Mouse (Mus musculus) heart, embryonic 12.5 days (tissue): Measurements from ENCODE around the gene Arhgef28. TPM values are rescaled to one million over a fixed set of nuclear protein-coding genes. Genes with fewer than 3 reads are reported as not detected.
A peak's percentile ranks its signal among the peaks of the same experiment; 100 is the strongest.

Source experiments
- ATAC-seq: fragments of 200-750 bp; cut with Nextera tagmentation; 2 replicates; pipeline ENCODE4 v1.8.0; 2017; ENCODE audit warnings: moderate TSS enrichment, moderate library complexity; ENCODE audit not compliant: insufficient number of reproducible peaks, low FRiP score
- H3K27ac ChIP-seq: fragments of 300-500 bp; sonication (generic); 2 replicates; pipeline ENCODE4 v1.5.1; 2016; ENCODE audit warnings: mild to moderate bottlenecking, moderate library complexity; ENCODE audit not compliant: poor library complexity, severe bottlenecking
- H3K27me3 ChIP-seq: fragments of 300-500 bp; sonication (generic); replicated peaks from 2 replicates; pipeline ENCODE4 v1.6.1; 2016; ENCODE audit warnings: mild to moderate bottlenecking, moderate library complexity
- H3K36me3 ChIP-seq: fragments of 300-500 bp; sonication (generic); 2 replicates; pipeline ENCODE4 v1.6.1; 2016; ENCODE audit warnings: mild to moderate bottlenecking, moderate library complexity
- H3K4me1 ChIP-seq: fragments of 300-500 bp; sonication (generic); replicated peaks from 2 replicates; pipeline ENCODE4 v1.6.1; 2016; ENCODE audit warnings: mild to moderate bottlenecking
- H3K4me2 ChIP-seq: fragments of 300-500 bp; sonication (generic); 2 replicates; pipeline ENCODE4 v1.6.1; 2016; ENCODE audit warnings: mild to moderate bottlenecking, moderate library complexity
- H3K4me3 ChIP-seq: fragments of 300-500 bp; sonication (generic); 2 replicates; pipeline ENCODE4 v1.5.1; 2016; ENCODE audit warnings: mild to moderate bottlenecking
- H3K9ac ChIP-seq: fragments of 300-500 bp; sonication (generic); 2 replicates; pipeline ENCODE4 v1.6.1; 2016; ENCODE audit warnings: mild to moderate bottlenecking, moderate library complexity
- H3K9me3 ChIP-seq: fragments of 300-500 bp; sonication (generic); replicated peaks from 2 replicates; pipeline ENCODE4 v1.6.1; 2016; ENCODE audit warnings: mild to moderate bottlenecking, moderate library complexity
- WGBS: fragments of 180-500 bp; shearing (Covaris S2); methylation state at CpG from one replicate; pipeline ENCODE4 v1.1.7; 2016; 5-methylcytosine and 5-hydroxymethylcytosine counted together
- polyA plus RNA-seq: library from polyadenylated mRNA; unstranded; fragments of >200 nt; fragmentation: Nextera tagmentation; extraction: Ambion mirVana; gene quantifications from 2 replicates; pipeline ENCODE4 v1.2.1, GENCODE M21; 2016

Arhgef28 gene
- polyA plus RNA-seq, result 12.6 and 13.4 TPM in 2 replicates

GRCm38 (mm10) chr13:98205771-98206545, at the start of gene Arhgef28:
Arhgef28 (minus strand) TSS chr13:98206439.
- Histone ChIP-seq H3K4me2 (peak within 1 kb of the TSS; percentile 84), H3K27me3 (0 out of 2 replicates have a peak, but pooled peaks cover 4% of the 10 kb centered on the region), H3K4me3 (peak within 1 kb of the TSS; percentile 74), H3K9ac (peak within 1 kb of the TSS; percentile 86), H3K27ac (peak within 1 kb of the TSS; percentile 80), H3K4me1 (peaks cover 18% of the 10 kb centered on the region), H3K36me3 (no peaks in the 10 kb centered on the region), H3K9me3 (no peaks in the 10 kb centered on the region)
- ATAC-seq, result peak; percentile 87
- WGBS, result under 1% methylated on average over 70 of the region's 76 CpGs

DNA sequence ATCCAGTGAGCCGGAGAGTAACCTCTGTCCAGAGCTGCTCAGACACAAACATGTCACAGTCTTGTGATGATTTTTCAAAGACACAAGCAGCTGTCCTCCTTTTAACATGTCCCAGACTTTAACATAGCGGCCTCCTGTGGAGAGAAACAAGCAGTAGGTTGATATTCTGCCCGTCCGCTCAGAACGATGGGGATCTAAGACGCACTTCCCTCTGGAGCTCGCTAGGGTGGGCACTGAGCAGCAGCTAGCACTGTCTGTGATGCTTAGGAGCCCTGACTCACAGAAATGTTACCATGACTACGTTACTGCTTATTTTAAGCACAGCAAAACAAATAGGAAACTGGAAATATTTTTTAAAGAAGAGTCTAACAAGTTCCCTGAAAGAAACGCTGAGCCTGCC, 48.7 kb upstream of the Arhgef28 start:
- 74% methylated on average over 9 of the region's 9 CpGs for WGBS
- Histone ChIP-seq H3K4me2 (no peak overlapping the region), H3K27me3 (no peaks in the 10 kb centered on the region), H3K36me3 (peaks cover 75% of the 10 kb centered on the region), H3K4me1 (no peaks in the 10 kb centered on the region), H3K9ac (no peak overlapping the region), H3K4me3 (no peak overlapping the region), H3K9me3 (no peaks in the 10 kb centered on the region), H3K27ac (no peak overlapping the region)
- no peak for ATAC-seq

- H3K4me2 ChIP-seq, result no peak overlapping the region
- ATAC-seq, result no peak
- H3K9ac ChIP-seq, result no peak overlapping the region
- peaks cover 66% of the 10 kb centered on the region for H3K36me3 ChIP-seq
- no peaks in the 10 kb centered on the region for H3K9me3 ChIP-seq
- H3K27me3 ChIP-seq, result no peaks in the 10 kb centered on the region
- no peak overlapping the region for H3K4me3 ChIP-seq
- H3K4me1 ChIP-seq, result no peaks in the 10 kb centered on the region
- H3K27ac ChIP-seq, result no peak overlapping the region
- 90% methylated on average over 10 of the region's 10 CpGs for WGBS
Measured at GRCm38 (mm10) chr13:98249594-98249993, 43.4 kb upstream of the Arhgef28 start.

DNA sequence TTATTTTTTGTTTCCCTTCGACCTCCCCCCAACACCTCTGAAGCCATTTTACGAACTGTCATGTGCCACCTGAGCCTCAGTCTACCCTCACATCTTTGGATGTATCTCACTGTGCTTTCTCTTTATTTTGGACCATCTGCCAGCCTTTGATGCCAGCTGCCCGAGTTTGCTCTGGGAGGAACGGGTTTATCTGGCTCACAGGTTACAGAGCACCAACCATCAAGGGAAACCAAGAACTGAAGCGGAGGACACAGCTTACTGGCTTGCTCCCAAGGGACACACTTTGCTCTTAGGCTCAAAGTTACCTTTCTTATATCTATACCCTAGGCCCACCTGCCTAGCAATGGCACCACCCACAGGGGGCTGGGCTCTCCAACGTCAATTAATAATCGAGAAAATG, 39.1 kb upstream of the Arhgef28 start:
- ATAC-seq, result no peak
- Histone ChIP-seq H3K9ac (no peak overlapping the region), H3K4me2 (no peak overlapping the region), H3K4me3 (no peak overlapping the region), H3K27me3 (0 out of 2 replicates have a peak, but pooled peaks cover 3% of the 10 kb centered on the region), H3K4me1 (no peaks in the 10 kb centered on the region), H3K36me3 (peaks cover 30% of the 10 kb centered on the region), H3K9me3 (0 out of 2 replicates have a peak, but pooled peaks cover 4% of the 10 kb centered on the region), H3K27ac (no peak overlapping the region)
- WGBS, result 76% methylated on average over 7 of the region's 7 CpGs

GRCm38 (mm10) chr13:98244571-98245350, 38.5 kb upstream of the Arhgef28 start:
- Histone ChIP-seq H3K9me3 (0 out of 2 replicates have a peak, but pooled peaks cover 4% of the 10 kb centered on the region), H3K27ac (no peak overlapping the region), H3K4me1 (no peaks in the 10 kb centered on the region), H3K27me3 (0 out of 2 replicates have a peak, but pooled peaks cover 3% of the 10 kb centered on the region), H3K4me3 (no peak overlapping the region), H3K4me2 (no peak overlapping the region), H3K36me3 (peaks cover 24% of the 10 kb centered on the region), H3K9ac (no peak overlapping the region)
- WGBS, result 80% methylated on average over 5 of the region's 5 CpGs
- ATAC-seq, result no peak

GRCm38 (mm10) chr13:98241531-98242282, 35.5 kb upstream of the Arhgef28 start:
- no peak overlapping the region for H3K9ac ChIP-seq
- H3K4me3 ChIP-seq, result no peak overlapping the region
- no peak for ATAC-seq
- 0 out of 2 replicates have a peak, but pooled peaks cover 3% of the 10 kb centered on the region for H3K27me3 ChIP-seq
- H3K4me2 ChIP-seq, result no peak overlapping the region
- H3K36me3 ChIP-seq, result no peaks in the 10 kb centered on the region
- no peaks in the 10 kb centered on the region for H3K4me1 ChIP-seq
- WGBS, result 66% methylated on average over 9 of the region's 9 CpGs
- no peak overlapping the region for H3K27ac ChIP-seq
- H3K9me3 ChIP-seq, result 0 out of 2 replicates have a peak, but pooled peaks cover 4% of the 10 kb centered on the region

DNA sequence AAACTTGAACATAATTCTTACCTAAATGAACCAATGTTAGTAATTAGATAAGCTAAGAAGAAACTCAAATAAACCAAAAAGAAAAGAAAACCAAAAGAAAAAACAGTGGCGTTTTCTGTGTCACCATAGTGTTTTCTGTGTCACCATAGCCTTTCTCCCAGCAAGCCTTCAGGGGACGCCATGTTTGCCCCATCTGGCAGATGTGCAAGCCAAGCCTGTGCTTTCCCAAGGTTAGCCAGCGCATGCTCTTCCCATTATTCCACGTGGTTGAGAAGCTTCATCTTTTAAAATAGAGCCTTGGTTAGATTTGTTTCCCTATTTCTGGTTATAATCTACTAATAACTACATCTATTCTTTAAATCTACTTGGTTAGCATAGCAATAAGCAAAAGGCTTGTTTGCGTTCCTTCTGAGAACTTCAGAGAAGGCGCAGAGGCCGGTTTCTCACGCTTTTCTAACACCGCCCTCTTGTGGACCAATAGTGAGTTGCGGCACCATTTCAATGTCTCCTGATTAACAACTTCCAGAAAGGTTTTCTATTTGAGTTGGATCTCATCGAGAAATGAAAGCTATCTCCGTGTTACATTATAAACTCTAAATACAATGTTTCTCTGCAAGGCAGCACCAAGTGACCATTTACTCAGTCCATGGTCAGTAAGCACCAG, 33.9 kb upstream of the Arhgef28 start:
- 18% methylated on average over 12 of the region's 12 CpGs for WGBS
- Histone ChIP-seq H3K9ac (no peak overlapping the region), H3K4me2 (no peak overlapping the region), H3K4me1 (no peaks in the 10 kb centered on the region), H3K4me3 (no peak overlapping the region), H3K36me3 (no peaks in the 10 kb centered on the region), H3K27ac (no peak overlapping the region), H3K9me3 (0 out of 2 replicates have a peak, but pooled peaks cover 4% of the 10 kb centered on the region), H3K27me3 (0 out of 2 replicates have a peak, but pooled peaks cover 3% of the 10 kb centered on the region)
- no peak for ATAC-seq

DNA sequence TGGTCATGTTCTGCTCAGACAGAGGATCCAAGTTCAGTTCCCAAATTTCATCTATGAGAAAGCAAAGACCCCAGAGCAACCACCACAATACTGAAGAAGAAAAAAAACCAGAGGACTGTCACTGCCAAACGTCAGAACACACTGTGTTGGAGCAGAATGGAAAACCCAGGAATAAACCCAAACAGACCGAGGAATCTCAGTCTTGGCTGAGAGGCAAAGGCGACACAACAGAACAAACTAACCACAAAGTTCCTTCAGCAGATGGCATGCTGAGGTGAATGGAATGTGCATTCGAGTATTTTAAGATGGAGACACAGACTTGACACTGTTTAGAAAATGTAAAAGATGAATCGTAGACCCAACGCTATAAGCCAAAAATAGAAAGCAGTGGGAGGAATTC, 29.2 kb upstream of the Arhgef28 start:
- Histone ChIP-seq H3K9me3 (no peaks in the 10 kb centered on the region), H3K4me2 (no peak overlapping the region), H3K4me1 (no peaks in the 10 kb centered on the region), H3K36me3 (no peaks in the 10 kb centered on the region), H3K4me3 (no peak overlapping the region), H3K9ac (no peak overlapping the region), H3K27ac (no peak overlapping the region), H3K27me3 (no peaks in the 10 kb centered on the region)
- WGBS, result 67% methylated on average over 6 of the region's 6 CpGs
- no peak for ATAC-seq

GRCm38 (mm10) chr13:98230511-98230910, 24.3 kb upstream of the Arhgef28 start:
- no peaks in the 10 kb centered on the region for H3K36me3 ChIP-seq
- ATAC-seq, result no peak
- 79% methylated on average over 1 of the region's 1 CpGs for WGBS
- no peaks in the 10 kb centered on the region; the same call in 1 of the 2 replicates for H3K27me3 ChIP-seq
- no peaks in the 10 kb centered on the region for H3K9me3 ChIP-seq
- H3K4me2 ChIP-seq, result no peak overlapping the region
- H3K4me3 ChIP-seq, result no peak overlapping the region
- no peak overlapping the region for H3K27ac ChIP-seq
- H3K4me1 ChIP-seq, result no peaks in the 10 kb centered on the region
- no peak overlapping the region for H3K9ac ChIP-seq

DNA sequence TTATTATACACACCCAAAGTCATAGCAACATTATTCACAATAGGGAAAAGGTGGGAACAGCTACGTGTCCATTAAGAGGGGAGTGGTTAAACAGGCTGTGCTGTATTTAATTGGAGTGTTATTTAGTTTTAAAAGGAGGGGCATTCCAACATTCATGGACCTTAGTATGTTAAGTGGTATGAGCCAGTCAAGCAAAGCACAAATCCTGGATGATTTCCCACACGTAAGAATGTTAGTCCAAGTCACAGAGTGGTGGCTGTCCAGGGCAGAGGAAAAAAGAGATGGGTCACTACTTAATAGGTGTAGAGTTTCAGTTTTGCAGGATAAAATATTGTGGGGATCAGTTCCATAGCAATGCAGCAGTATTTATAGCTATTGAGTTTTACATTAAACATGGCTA, 20.0 kb upstream of the Arhgef28 start:
- Histone ChIP-seq H3K4me3 (no peak overlapping the region), H3K9ac (no peak overlapping the region), H3K4me1 (no peaks in the 10 kb centered on the region), H3K27me3 (peaks cover 5% of the 10 kb centered on the region; the same call in 1 of the 2 replicates), H3K4me2 (no peak overlapping the region), H3K27ac (no peak overlapping the region), H3K36me3 (no peaks in the 10 kb centered on the region), H3K9me3 (no peaks in the 10 kb centered on the region)
- no peak for ATAC-seq
- 72% methylated on average over 2 of the region's 2 CpGs for WGBS
